Mouse (Mus musculus) lung, postnatal 0 days (tissue): ENCODE results near the gene Lcn2.

ENCODE experiments used
- CTCF ChIP-seq: IDR thresholded peaks from 2 replicates; pipeline ENCODE4 v1.5.1; 2016; ENCODE audit warnings: antibody characterized with exemption, mild to moderate bottlenecking
- EP300 ChIP-seq: IDR thresholded peaks from 2 replicates; pipeline ENCODE4 v1.6.1; 2016; ENCODE audit warnings: antibody characterized with exemption, mild to moderate bottlenecking, control low read depth

DNA sequence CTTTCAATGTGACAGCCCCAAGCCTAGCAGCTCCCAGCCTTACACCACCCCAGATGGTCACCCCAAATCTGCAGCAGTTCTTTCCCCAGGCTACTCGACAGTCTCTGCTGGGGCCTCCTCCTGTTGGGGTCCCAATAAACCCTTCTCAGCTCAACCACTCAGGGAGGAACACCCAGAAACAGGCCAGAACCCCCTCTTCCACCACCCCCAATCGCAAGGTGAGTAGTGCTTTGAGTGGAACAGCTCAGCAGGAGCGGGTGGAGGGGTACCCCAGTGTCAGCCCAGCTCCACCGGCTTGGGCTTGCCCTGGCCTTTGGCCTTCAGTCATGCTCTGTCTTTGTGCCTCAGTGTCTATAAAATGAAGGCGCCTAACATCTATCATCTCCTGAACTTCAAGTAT lies 20.7 kb downstream of the Lcn2 start:
- TF ChIP-seq CTCF = no peak
- TF ChIP-seq EP300 = no peak
